Mouse (Mus musculus): ENCODE data around the gene Serpini1.

DNA sequence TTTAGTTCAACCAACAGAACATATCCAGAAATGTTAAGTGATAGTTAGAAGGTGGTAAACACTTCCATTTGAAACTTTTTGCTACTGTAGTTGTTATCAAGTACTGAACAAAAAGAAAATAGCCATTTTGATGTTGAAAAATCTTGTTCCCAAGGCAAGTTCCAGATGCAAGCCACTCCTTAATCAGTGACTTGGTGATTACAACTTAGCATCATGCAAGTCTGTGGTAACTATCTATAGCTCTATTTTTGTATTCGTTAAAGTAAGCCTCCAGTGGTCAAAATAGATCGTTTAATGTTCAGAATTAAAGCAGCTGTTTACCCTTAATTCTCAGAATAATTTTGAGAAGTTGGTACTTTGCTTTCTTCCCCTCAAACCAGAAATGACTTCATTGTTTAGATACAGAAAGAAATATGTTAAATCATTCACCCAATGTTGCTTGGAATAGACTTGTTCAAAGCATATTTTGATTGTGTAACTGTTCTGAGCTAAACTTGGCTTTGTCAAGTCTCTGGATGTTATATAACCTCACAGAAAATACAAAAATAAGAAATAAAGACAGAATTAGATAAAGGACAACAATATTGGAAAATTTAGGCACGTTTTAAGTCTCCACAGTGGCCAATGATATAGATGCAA, 130.0 kb downstream of the Serpini1 start:
- TF ChIP-seq CTCF (IDR thresholded peaks at IDR 0.05; ENCODE audit: control insufficient read depth, insufficient read depth, insufficient replicate concordance, low read depth, low read length), result no peak
- no peak for TF ChIP-seq POLR2A (IDR thresholded peaks at IDR 0.05; ENCODE audit: control insufficient read depth, low read depth, low read length)

Data from testis, adult 2 months (tissue).